In the genomic region with DNA sequence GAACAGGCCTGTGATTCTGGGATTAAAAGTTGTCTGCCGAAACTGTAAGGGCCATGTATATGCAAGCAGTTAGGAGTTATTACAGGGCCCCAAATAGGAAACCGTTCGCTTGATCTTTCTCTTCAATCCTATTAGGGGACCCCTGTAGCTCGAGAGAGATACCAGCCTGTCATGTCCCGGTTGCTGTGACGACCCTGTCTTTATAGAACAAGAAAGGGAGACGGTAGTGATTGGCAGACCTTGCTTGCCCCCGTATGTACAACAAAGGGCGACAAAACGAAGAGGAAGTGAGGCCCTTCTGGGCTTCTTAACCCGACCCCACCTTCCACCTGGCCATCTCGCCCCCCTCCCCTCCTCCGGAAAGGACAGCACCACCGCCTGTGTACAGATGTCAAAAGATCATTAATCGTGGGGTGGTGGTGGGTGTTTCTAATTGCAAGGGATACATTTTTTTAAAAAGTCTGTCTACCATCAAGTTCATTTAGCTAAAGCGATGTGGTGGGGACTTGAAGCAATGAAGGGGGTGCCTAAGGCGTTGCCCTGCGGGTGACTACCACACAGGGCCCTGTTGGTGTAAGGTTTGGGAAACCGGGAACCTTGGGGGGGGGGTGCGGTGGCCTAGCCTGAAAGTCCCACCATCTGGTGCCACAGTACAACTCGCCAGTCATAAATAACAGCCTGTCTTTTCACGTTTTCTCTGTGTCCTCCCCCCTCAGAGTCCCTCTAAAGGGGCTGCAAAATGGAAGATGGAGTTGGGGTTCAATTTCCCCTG, we compare ENCODE assay signal across 12 mouse cellular contexts.
DNase-seq lines count a peak whose midpoint lies in the region; ATAC-seq lines count a peak whose summit lies in the region.
"Had no signal": no experiment of that assay in that cellular context is flagged by ENCODE, and none has a peak within 500 bp of the region (broad histone marks: within the 10 kb centered on the region; RNA-seq: fewer than 3 reads in every experiment).

No protein-coding gene starts in this region.

- no peak for ATAC-seq in heart, embryonic 12.5 days (ENCODE audit: insufficient number of reproducible peaks, low FRiP score)
- ATAC-seq in hindbrain, embryonic 12.5 days (ENCODE audit: low FRiP score), result peak; percentile 72
- peak; percentile 39 for ATAC-seq in midbrain, embryonic 16.5 days
- ATAC-seq: CD4-positive, CD25-positive, alpha-beta regulatory T cell, adult 4 months had no signal

- H3K9me3 ChIP-seq in heart, embryonic 12.5 days (replicated peaks), result no peaks in the 10 kb centered on the region; the same call in 1 of the 2 replicates
- no peaks in the 10 kb centered on the region for H3K9me3 ChIP-seq in hindbrain, embryonic 12.5 days (replicated peaks)
- H3K9me3 ChIP-seq in midbrain, embryonic 16.5 days (replicated peaks; ENCODE audit: control insufficient read depth, low read length, poor library complexity, severe bottlenecking), result no peaks in the 10 kb centered on the region; the same call in 1 of the 2 replicates

- 4% methylated on average over 22 of the region's 22 CpGs for WGBS in heart, embryonic 12.5 days
- WGBS in hindbrain, embryonic 12.5 days, result 2% methylated on average over 22 of the region's 22 CpGs
- 3% methylated on average over 22 of the region's 22 CpGs for WGBS in midbrain, embryonic 16.5 days

- no peak for DNase-seq in heart, adult 8-10 months (ENCODE audit: low spot score)
- DNase-seq in embryo, embryonic 10 days (ENCODE audit: low spot score), result peak; percentile 73
- no peak for DNase-seq in gastrocnemius, adult 8-10 months (ENCODE audit: low spot score in 2 of 2)
- no peak for DNase-seq in urinary bladder, postnatal 10 days (ENCODE audit: low spot score)
- DNase-seq in spleen, postnatal 14 days (ENCODE audit: low spot score in 2 of 2), result no peak
- DNase-seq: spleen, adult 18-20 months had no signal

- H3K27me3 ChIP-seq in heart, embryonic 12.5 days (replicated peaks), result peaks cover 55% of the 10 kb centered on the region
- H3K27me3 ChIP-seq in hindbrain, embryonic 12.5 days, result peaks cover 75% of the 10 kb centered on the region
- H3K27me3 ChIP-seq in midbrain, embryonic 16.5 days (ENCODE audit: control insufficient read depth, insufficient read depth, low read depth, low read length), result peaks cover 49% of the 10 kb centered on the region

- H3K9ac ChIP-seq in heart, embryonic 12.5 days, result no peak overlapping the region
- H3K9ac ChIP-seq in hindbrain, embryonic 12.5 days, result peak overlapping the region; percentile 42; the same call in 1 of the 2 replicates
- no peak overlapping the region for H3K9ac ChIP-seq in midbrain, embryonic 16.5 days (ENCODE audit: low read depth, low read length)

- H3K4me1 ChIP-seq in heart, embryonic 12.5 days (replicated peaks), result 0 out of 2 replicates have a peak, but pooled peaks cover 4% of the 10 kb centered on the region
- H3K4me1 ChIP-seq in hindbrain, embryonic 12.5 days, result peaks cover 13% of the 10 kb centered on the region
- peaks cover 5% of the 10 kb centered on the region; the same call in 1 of the 2 replicates for H3K4me1 ChIP-seq in midbrain, embryonic 16.5 days (ENCODE audit: control insufficient read depth, insufficient read depth, low read length)

- peak overlapping the region; percentile 51 for H3K4me2 ChIP-seq in heart, embryonic 12.5 days
- peak overlapping the region; percentile 45 for H3K4me2 ChIP-seq in hindbrain, embryonic 12.5 days (replicated peaks)
- peak overlapping the region; percentile 41; the same call in 1 of the 2 replicates for H3K4me2 ChIP-seq in midbrain, embryonic 16.5 days (ENCODE audit: low read length)
- H3K4me2 ChIP-seq: liver, embryonic 11.5 days had no signal

- no peak overlapping the region for H3K27ac ChIP-seq in heart, embryonic 12.5 days (ENCODE audit: poor library complexity, severe bottlenecking)
- peak overlapping the region; percentile 67; the same call in 1 of the 2 replicates for H3K27ac ChIP-seq in hindbrain, embryonic 12.5 days
- peak overlapping the region; percentile 4 for H3K27ac ChIP-seq in midbrain, embryonic 16.5 days (ENCODE audit: low read length)

- peak overlapping the region; percentile 22 for H3K4me3 ChIP-seq in heart, embryonic 12.5 days
- peak overlapping the region; percentile 21 for H3K4me3 ChIP-seq in hindbrain, embryonic 12.5 days
- H3K4me3 ChIP-seq in midbrain, embryonic 16.5 days (ENCODE audit: low read depth, low read length), result no peak overlapping the region
- H3K4me3 ChIP-seq: myocyte had no signal

- no peaks in the 10 kb centered on the region for H3K36me3 ChIP-seq in heart, embryonic 12.5 days
- H3K36me3 ChIP-seq in hindbrain, embryonic 12.5 days, result no peaks in the 10 kb centered on the region
- no peaks in the 10 kb centered on the region for H3K36me3 ChIP-seq in midbrain, embryonic 16.5 days (ENCODE audit: control insufficient read depth, insufficient read depth, low read length)
